Mouse (Mus musculus): Measurements from ENCODE around the gene Lrmda. TPM values are rescaled to one million over a fixed set of nuclear protein-coding genes. Genes with fewer than 3 reads are reported as not detected.

Gene Lrmda
- polyA plus RNA-seq, 1 experiment from 2014 or later: not detected

GRCm38 (mm10) chr14:22179761-22180160 lies 160.2 kb downstream of the Lrmda start:
- Histone ChIP-seq H3K4me3 (replicated peaks; ENCODE audit: low read depth, low read length) (no peak overlapping the region), H3K9ac (replicated peaks; ENCODE audit: low read length) (no peak overlapping the region), H3K9me3 (ENCODE audit: control insufficient read depth, low read length) (no peaks in the 10 kb centered on the region), H3K27me3 (ENCODE audit: control insufficient read depth, insufficient read depth, low read length) (no peaks in the 10 kb centered on the region), H3K4me1 (ENCODE audit: control insufficient read depth, insufficient read depth, low read length) (0 out of 2 replicates have a peak, but pooled peaks cover 3% of the 10 kb centered on the region), H3K4me2 (ENCODE audit: low read length) (no peak overlapping the region), H3K27ac (replicated peaks; ENCODE audit: low read depth, low read length) (no peak overlapping the region), H3K36me3 (ENCODE audit: control insufficient read depth, insufficient read depth, low read length) (no peaks in the 10 kb centered on the region)
- DNase-seq: no peak
- 68% methylated on average over 2 of the region's 2 CpGs for WGBS
- no peak for ATAC-seq (ENCODE audit: low FRiP score, low TSS enrichment)

GRCm38 (mm10) chr14:22181508-22181907 lies 162.0 kb downstream of the Lrmda start:
- Histone ChIP-seq H3K4me3 (replicated peaks; ENCODE audit: low read depth, low read length) (no peak overlapping the region), H3K4me2 (ENCODE audit: low read length) (no peak overlapping the region), H3K36me3 (ENCODE audit: control insufficient read depth, insufficient read depth, low read length) (no peaks in the 10 kb centered on the region), H3K27ac (replicated peaks; ENCODE audit: low read depth, low read length) (no peak overlapping the region), H3K9me3 (ENCODE audit: control insufficient read depth, low read length) (no peaks in the 10 kb centered on the region), H3K4me1 (ENCODE audit: control insufficient read depth, insufficient read depth, low read length) (no peaks in the 10 kb centered on the region), H3K27me3 (ENCODE audit: control insufficient read depth, insufficient read depth, low read length) (no peaks in the 10 kb centered on the region), H3K9ac (replicated peaks; ENCODE audit: low read length) (no peak overlapping the region)
- WGBS: 84% methylated on average over 5 of the region's 6 CpGs
- ATAC-seq (ENCODE audit: low FRiP score, low TSS enrichment): no peak
- no peak for DNase-seq

GRCm38 (mm10) chr14:22183195-22183594 lies 163.7 kb downstream of the Lrmda start:
- H3K9me3 ChIP-seq (ENCODE audit: control insufficient read depth, low read length): no peaks in the 10 kb centered on the region
- H3K4me1 ChIP-seq (ENCODE audit: control insufficient read depth, insufficient read depth, low read length): no peaks in the 10 kb centered on the region
- 81% methylated on average over 3 of the region's 3 CpGs for WGBS
- no peak overlapping the region for H3K27ac ChIP-seq (replicated peaks; ENCODE audit: low read depth, low read length)
- ATAC-seq (ENCODE audit: low FRiP score, low TSS enrichment) (no peak), DNase-seq (no peak)
- H3K36me3 ChIP-seq (ENCODE audit: control insufficient read depth, insufficient read depth, low read length): no peaks in the 10 kb centered on the region
- no peak overlapping the region for H3K4me2 ChIP-seq (ENCODE audit: low read length)
- no peak overlapping the region for H3K9ac ChIP-seq (replicated peaks; ENCODE audit: low read length)
- H3K4me3 ChIP-seq (replicated peaks; ENCODE audit: low read depth, low read length): no peak overlapping the region
- no peaks in the 10 kb centered on the region for H3K27me3 ChIP-seq (ENCODE audit: control insufficient read depth, insufficient read depth, low read length)

- H3K4me1 ChIP-seq (ENCODE audit: control insufficient read depth, insufficient read depth, low read length): peaks cover 5% of the 10 kb centered on the region; the same call in 1 of the 2 replicates
- WGBS: 91% methylated on average over 4 of the region's 4 CpGs
- DNase-seq (no peak), ATAC-seq (ENCODE audit: low FRiP score, low TSS enrichment) (no peak)
- H3K4me2 ChIP-seq (ENCODE audit: low read length): no peak overlapping the region
- H3K9ac ChIP-seq (replicated peaks; ENCODE audit: low read length): no peak overlapping the region
- H3K36me3 ChIP-seq (ENCODE audit: control insufficient read depth, insufficient read depth, low read length): no peaks in the 10 kb centered on the region
- H3K27me3 ChIP-seq (ENCODE audit: control insufficient read depth, insufficient read depth, low read length): no peaks in the 10 kb centered on the region
- H3K9me3 ChIP-seq (ENCODE audit: control insufficient read depth, low read length): no peaks in the 10 kb centered on the region
- no peak overlapping the region for H3K27ac ChIP-seq (replicated peaks; ENCODE audit: low read depth, low read length)
- H3K4me3 ChIP-seq (replicated peaks; ENCODE audit: low read depth, low read length): no peak overlapping the region
Observed at GRCm38 (mm10) chr14:22185452-22185851, 165.9 kb downstream of the Lrmda start.

GRCm38 (mm10) chr14:22190111-22190510 lies 170.6 kb downstream of the Lrmda start:
- 0 out of 2 replicates have a peak, but pooled peaks cover 4% of the 10 kb centered on the region for H3K27me3 ChIP-seq (ENCODE audit: control insufficient read depth, insufficient read depth, low read length)
- no peaks in the 10 kb centered on the region for H3K36me3 ChIP-seq (ENCODE audit: control insufficient read depth, insufficient read depth, low read length)
- H3K4me2 ChIP-seq (ENCODE audit: low read length): no peak overlapping the region
- ATAC-seq (ENCODE audit: low FRiP score, low TSS enrichment): no peak
- H3K9me3 ChIP-seq (ENCODE audit: control insufficient read depth, low read length): no peaks in the 10 kb centered on the region
- DNase-seq: no peak
- WGBS: 6% methylated on average over 6 of the region's 6 CpGs
- no peak overlapping the region for H3K27ac ChIP-seq (replicated peaks; ENCODE audit: low read depth, low read length)
- no peak overlapping the region for H3K9ac ChIP-seq (replicated peaks; ENCODE audit: low read length)
- H3K4me1 ChIP-seq (ENCODE audit: control insufficient read depth, insufficient read depth, low read length): peaks cover 6% of the 10 kb centered on the region; the same call in 1 of the 2 replicates
- H3K4me3 ChIP-seq (replicated peaks; ENCODE audit: low read depth, low read length): no peak overlapping the region

- no peak overlapping the region for H3K4me3 ChIP-seq (replicated peaks; ENCODE audit: low read depth, low read length)
- no peaks in the 10 kb centered on the region for H3K9me3 ChIP-seq (ENCODE audit: control insufficient read depth, low read length)
- no peak overlapping the region for H3K27ac ChIP-seq (replicated peaks; ENCODE audit: low read depth, low read length)
- WGBS: 72% methylated on average over 9 of the region's 9 CpGs
- DNase-seq (no peak), ATAC-seq (ENCODE audit: low FRiP score, low TSS enrichment) (no peak)
- peaks cover 6% of the 10 kb centered on the region; the same call in 1 of the 2 replicates for H3K4me1 ChIP-seq (ENCODE audit: control insufficient read depth, insufficient read depth, low read length)
- no peak overlapping the region for H3K4me2 ChIP-seq (ENCODE audit: low read length)
- H3K27me3 ChIP-seq (ENCODE audit: control insufficient read depth, insufficient read depth, low read length): 0 out of 2 replicates have a peak, but pooled peaks cover 4% of the 10 kb centered on the region
- H3K36me3 ChIP-seq (ENCODE audit: control insufficient read depth, insufficient read depth, low read length): no peaks in the 10 kb centered on the region
- no peak overlapping the region for H3K9ac ChIP-seq (replicated peaks; ENCODE audit: low read length)
Observed at GRCm38 (mm10) chr14:22192185-22192584, 172.7 kb downstream of the Lrmda start.

GRCm38 (mm10) chr14:22198021-22198420 lies 178.5 kb downstream of the Lrmda start:
- Histone ChIP-seq H3K36me3 (ENCODE audit: control insufficient read depth, insufficient read depth, low read length) (no peaks in the 10 kb centered on the region), H3K27me3 (ENCODE audit: control insufficient read depth, insufficient read depth, low read length) (0 out of 2 replicates have a peak, but pooled peaks cover 3% of the 10 kb centered on the region), H3K4me2 (ENCODE audit: low read length) (no peak overlapping the region), H3K27ac (replicated peaks; ENCODE audit: low read depth, low read length) (no peak overlapping the region), H3K4me3 (replicated peaks; ENCODE audit: low read depth, low read length) (no peak overlapping the region), H3K9me3 (ENCODE audit: control insufficient read depth, low read length) (no peaks in the 10 kb centered on the region), H3K4me1 (ENCODE audit: control insufficient read depth, insufficient read depth, low read length) (no peaks in the 10 kb centered on the region), H3K9ac (replicated peaks; ENCODE audit: low read length) (no peak overlapping the region)
- ATAC-seq (ENCODE audit: low FRiP score, low TSS enrichment) (no peak), DNase-seq (no peak)
- WGBS: 80% methylated on average over 11 of the region's 11 CpGs

- Histone ChIP-seq H3K9me3 (ENCODE audit: control insufficient read depth, low read length) (no peaks in the 10 kb centered on the region), H3K36me3 (ENCODE audit: control insufficient read depth, insufficient read depth, low read length) (no peaks in the 10 kb centered on the region), H3K27me3 (ENCODE audit: control insufficient read depth, insufficient read depth, low read length) (no peaks in the 10 kb centered on the region), H3K4me1 (ENCODE audit: control insufficient read depth, insufficient read depth, low read length) (no peaks in the 10 kb centered on the region), H3K4me3 (replicated peaks; ENCODE audit: low read depth, low read length) (no peak overlapping the region), H3K4me2 (ENCODE audit: low read length) (no peak overlapping the region), H3K9ac (replicated peaks; ENCODE audit: low read length) (no peak overlapping the region), H3K27ac (replicated peaks; ENCODE audit: low read depth, low read length) (no peak overlapping the region)
- 84% methylated on average over 12 of the region's 12 CpGs for WGBS
- DNase-seq (no peak), ATAC-seq (ENCODE audit: low FRiP score, low TSS enrichment) (no peak)
Observed at GRCm38 (mm10) chr14:22198641-22199425, 179.3 kb downstream of the Lrmda start.

- H3K4me2 ChIP-seq (ENCODE audit: low read length): no peak overlapping the region
- 89% methylated on average over 2 of the region's 2 CpGs for WGBS
- ATAC-seq (ENCODE audit: low FRiP score, low TSS enrichment): no peak
- H3K27ac ChIP-seq (replicated peaks; ENCODE audit: low read depth, low read length): no peak overlapping the region
- H3K9me3 ChIP-seq (ENCODE audit: control insufficient read depth, low read length): no peaks in the 10 kb centered on the region
- H3K27me3 ChIP-seq (ENCODE audit: control insufficient read depth, insufficient read depth, low read length): no peaks in the 10 kb centered on the region
- no peaks in the 10 kb centered on the region for H3K4me1 ChIP-seq (ENCODE audit: control insufficient read depth, insufficient read depth, low read length)
- no peaks in the 10 kb centered on the region for H3K36me3 ChIP-seq (ENCODE audit: control insufficient read depth, insufficient read depth, low read length)
- no peak for DNase-seq
- H3K4me3 ChIP-seq (replicated peaks; ENCODE audit: low read depth, low read length): no peak overlapping the region
- no peak overlapping the region for H3K9ac ChIP-seq (replicated peaks; ENCODE audit: low read length)
Observed at GRCm38 (mm10) chr14:22201667-22202066, 182.2 kb downstream of the Lrmda start.

Data from midbrain, embryonic 14.5 days (tissue).